Mouse (Mus musculus): ENCODE data around the gene Letmd1. TPM values are rescaled to one million over a fixed set of nuclear protein-coding genes. Genes with fewer than 3 reads are reported as not detected.
"Not testable (repeated sequence)": the region's sequence is repeated elsewhere in the genome, so short reads cannot be mapped to it uniquely, and the experiment has no call there.

Gene Letmd1
- total RNA-seq, 2 experiments from 2014 or later: 93.9 to 111 TPM

GRCm38 (mm10) chr15:100494647-100495046, 25.8 kb downstream of the Letmd1 start:
- peak in 1 of 2 experiments; percentile 9 for DNase-seq (ENCODE audit: low spot score in 2 of 2)

GRCm38 (mm10) chr15:100495102-100495501, 26.3 kb downstream of the Letmd1 start, which contains the start of gene Csrnp2:
Gene Csrnp2, minus strand, starts transcription at chr15:100495488.
- DNase-seq (ENCODE audit: low spot score in 2 of 2): peak; percentile 80 to 85

- not testable (repeated sequence) for DNase-seq (ENCODE audit: low spot score in 2 of 2)
These were observed 30.7 kb downstream of the Letmd1 start for GRCm38 (mm10) chr15:100499506-100499905.

GRCm38 (mm10) chr15:100508454-100509167, 39.8 kb downstream of the Letmd1 start:
- DNase-seq (ENCODE audit: low spot score in 2 of 2): no peak

GRCm38 (mm10) chr15:100510072-100510471, 41.2 kb downstream of the Letmd1 start:
- DNase-seq (ENCODE audit: low spot score in 2 of 2): no peak

GRCm38 (mm10) chr15:100513387-100513786, 44.6 kb downstream of the Letmd1 start:
- DNase-seq (ENCODE audit: low spot score in 2 of 2): no peak

- DNase-seq (ENCODE audit: low spot score in 2 of 2): no peak
These were observed 46.3 kb downstream of the Letmd1 start for GRCm38 (mm10) chr15:100515121-100515520.

GRCm38 (mm10) chr15:100520306-100520705, 51.5 kb downstream of the Letmd1 start:
- no peak for DNase-seq (ENCODE audit: low spot score in 2 of 2)

- no peak for DNase-seq (ENCODE audit: low spot score in 2 of 2)
These were observed 56.6 kb downstream of the Letmd1 start for GRCm38 (mm10) chr15:100525405-100525804.

GRCm38 (mm10) chr15:100527900-100528299, 59.1 kb downstream of the Letmd1 start:
- no peak for DNase-seq (ENCODE audit: low spot score in 2 of 2)

Other genes starting within 250 kb of the Letmd1 start
- gene Atf1, start 241.2 kb upstream of the Letmd1 start, total RNA-seq (2021): 10 to 100 TPM; 86.2 to 89.7 TPM
- gene Tmprss12, start 188.2 kb upstream of the Letmd1 start, total RNA-seq (2021): not detected
- gene Mettl7a1, start 164.9 kb upstream of the Letmd1 start, total RNA-seq (2021): 10 to 100 TPM; 32.4 to 34.0 TPM
- under 1 TPM in 1 of 2 experiments, not detected in 1; 0.50 TPM for gene Mettl7a3, start 134.1 kb upstream of the Letmd1 start, total RNA-seq (2021)
- 1 to 10 TPM in 1 of 2 experiments, under 1 TPM in 1; 0.90 to 1.2 TPM for gene Methig1, start 115.9 kb upstream of the Letmd1 start, total RNA-seq (2021)
- under 1 TPM; 0.40 to 0.73 TPM for gene Mettl7a2, start 115.8 kb upstream of the Letmd1 start, total RNA-seq (2021)
- under 1 TPM; 0.73 to 0.79 TPM for gene Higd1c, start 104.5 kb upstream of the Letmd1 start, total RNA-seq (2021)
- gene Gm5475, start 46.9 kb upstream of the Letmd1 start, total RNA-seq (2021): under 1 TPM; 0.23 to 0.59 TPM
- 10 to 100 TPM; 73.1 to 89.5 TPM for gene Slc11a2, start 44.0 kb upstream of the Letmd1 start, total RNA-seq (2021)
- gene Csrnp2, start 26.5 kb downstream of the Letmd1 start, total RNA-seq (2021): 10 to 100 TPM in 1 of 2 experiments, 1 to 10 TPM in 1; 7.4 to 10.1 TPM
- gene Tfcp2, start 83.0 kb downstream of the Letmd1 start, total RNA-seq (2021): 10 to 100 TPM; 26.3 TPM
- gene Pou6f1, start 131.0 kb downstream of the Letmd1 start, total RNA-seq (2021): 10 to 100 TPM; 30.7 to 34.4 TPM
- gene Dazap2, start 146.3 kb downstream of the Letmd1 start, total RNA-seq (2021): 100 to 1,000 TPM; 231 to 238 TPM
- 10 to 100 TPM; 26.7 to 34.3 TPM for gene Smagp, start 167.9 kb downstream of the Letmd1 start, total RNA-seq (2021)
- 1 to 10 TPM; 4.0 to 4.8 TPM for gene Bin2, start 200.5 kb downstream of the Letmd1 start, total RNA-seq (2021)
- 100 to 1,000 TPM in 1 of 2 experiments, 10 to 100 TPM in 1; 51.9 to 275 TPM for gene Cela1, start 218.9 kb downstream of the Letmd1 start, total RNA-seq (2021)